Mouse (Mus musculus): ENCODE measurements at regions not wholly inside any gene's neighbourhood (a gene's known extent, or its start where the extent isn't known, plus 50 kb on each side); places are given as distances from the start of the nearest gene placed in this dataset.

GRCm38 (mm10) chr3:4971496-4971895 is 779.1 kb upstream of the Gm8797 start:
- DNase-seq (ENCODE audit: low read depth, low spot score): no peak

GRCm38 (mm10) chr3:4973278-4973677 is 777.3 kb upstream of the Gm8797 start:
- no peak for DNase-seq (ENCODE audit: low read depth, low spot score)

- DNase-seq (ENCODE audit: low read depth, low spot score): no peak
These were observed 776.8 kb upstream of the Gm8797 start for GRCm38 (mm10) chr3:4973764-4974163.

- DNase-seq (ENCODE audit: low read depth, low spot score): no peak
These were observed 775.9 kb upstream of the Gm8797 start for GRCm38 (mm10) chr3:4974659-4975058.

GRCm38 (mm10) chr3:4976344-4976743 is 774.3 kb upstream of the Gm8797 start:
- DNase-seq (ENCODE audit: low read depth, low spot score): no peak

- no peak for DNase-seq (ENCODE audit: low read depth, low spot score)
These were observed 732.9 kb upstream of the Gm8797 start for GRCm38 (mm10) chr3:5017742-5018141.

All from forelimb bud, embryonic 11.5 days (tissue).